Mouse (Mus musculus) neural tube, embryonic 12.5 days (tissue): ENCODE data around the gene Map6d1. TPM values are rescaled to one million over a fixed set of nuclear protein-coding genes. Genes with fewer than 3 reads are reported as not detected.
A peak's percentile ranks its signal among the peaks of the same experiment; 100 is the strongest.

Experiments used
- ATAC-seq: fragments of 200-750 bp; cut with Nextera tagmentation; 2 replicates; pipeline ENCODE4 v1.8.0; 2017; ENCODE audit warnings: low read depth, mild to moderate bottlenecking, moderate TSS enrichment, moderate library complexity; ENCODE audit not compliant: low FRiP score
- H3K27ac ChIP-seq: fragments of 300-500 bp; sonication (generic); 2 replicates; pipeline ENCODE4 v1.5.1; 2016
- H3K27me3 ChIP-seq: fragments of 300-500 bp; sonication (generic); replicated peaks from 2 replicates; pipeline ENCODE4 v1.6.1; 2016; ENCODE audit warnings: mild to moderate bottlenecking
- H3K36me3 ChIP-seq: fragments of 300-500 bp; sonication (generic); 2 replicates; pipeline ENCODE4 v1.6.1; 2016; ENCODE audit warnings: mild to moderate bottlenecking
- H3K4me1 ChIP-seq: fragments of 300-500 bp; sonication (generic); 2 replicates; pipeline ENCODE4 v1.6.1; 2016
- H3K4me2 ChIP-seq: fragments of 300-500 bp; sonication (generic); replicated peaks from 2 replicates; pipeline ENCODE4 v1.6.1; 2016; ENCODE audit warnings: mild to moderate bottlenecking
- H3K4me3 ChIP-seq: fragments of 300-500 bp; sonication (generic); 2 replicates; pipeline ENCODE4 v1.5.1; 2016
- H3K9ac ChIP-seq: fragments of 300-500 bp; sonication (generic); 2 replicates; pipeline ENCODE4 v1.6.1; 2016; ENCODE audit warnings: mild to moderate bottlenecking
- H3K9me3 ChIP-seq: fragments of 300-500 bp; sonication (generic); 2 replicates; pipeline ENCODE4 v1.6.1; 2016; ENCODE audit warnings: mild to moderate bottlenecking
- WGBS: fragments of 180-500 bp; shearing (Covaris S2); methylation state at CpG from one replicate; pipeline ENCODE4 v1.1.7; 2016; 5-methylcytosine and 5-hydroxymethylcytosine counted together
- polyA plus RNA-seq: library from polyadenylated mRNA; unstranded; fragments of >200 nt; fragmentation: Nextera tagmentation; extraction: Ambion mirVana; gene quantifications from 2 replicates; pipeline ENCODE4 v1.2.1, GENCODE M21; 2016

Gene Map6d1
- 1.5 TPM in 2 replicates for polyA plus RNA-seq

DNA sequence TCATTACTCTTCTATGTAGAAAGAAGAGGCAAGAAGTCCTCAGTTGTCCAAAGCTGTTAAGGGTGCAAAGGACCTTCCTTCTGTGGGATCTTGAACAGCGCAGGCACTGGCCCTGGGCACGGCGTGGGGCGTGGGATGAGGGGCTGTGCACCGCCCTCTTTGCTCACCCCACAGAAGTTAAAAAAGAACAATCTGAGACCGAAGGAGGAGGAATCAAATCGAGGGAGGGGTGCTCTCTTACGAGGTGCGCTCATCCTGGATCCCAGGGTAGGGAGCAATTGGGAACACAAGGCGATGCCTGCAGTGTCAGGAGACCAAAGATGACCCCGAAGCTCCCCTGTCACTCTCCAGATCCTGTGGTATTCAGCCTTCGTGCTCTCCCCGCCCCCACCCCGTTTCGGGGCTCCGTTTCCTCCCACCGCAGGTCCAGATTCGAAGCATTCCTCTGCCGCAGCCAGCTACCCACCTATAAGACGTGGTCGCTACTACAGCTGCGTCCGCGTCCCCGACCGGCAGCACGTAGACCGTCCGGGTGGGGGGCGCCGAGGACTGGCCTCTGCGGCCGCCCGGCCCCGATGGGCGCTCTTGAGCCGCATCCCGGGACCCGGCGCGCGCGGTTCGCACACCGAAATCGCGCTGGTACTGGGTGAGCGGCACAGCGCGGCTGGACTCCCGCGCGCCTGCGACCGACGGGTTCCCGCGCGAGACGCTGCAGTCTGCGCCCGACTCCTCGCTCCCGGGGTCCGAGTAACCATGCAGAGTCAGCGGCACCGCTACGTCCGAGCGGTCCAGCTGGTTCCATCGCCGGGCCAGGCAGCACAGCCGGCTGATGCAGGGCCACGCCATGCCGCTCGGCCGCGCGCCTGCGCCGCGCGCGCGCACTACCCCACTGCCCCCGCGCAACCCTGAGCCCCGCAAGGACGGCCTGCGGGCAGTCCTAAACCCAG, at the start of gene Map6d1:
Gene Map6d1 (minus strand): TSS at position 891 of the 947 bp plus-strand sequence.
- Histone ChIP-seq H3K27ac (no peak within 1 kb of the TSS), H3K9ac (peak within 1 kb of the TSS; percentile 73), H3K36me3 (no peaks in the 10 kb centered on the region), H3K27me3 (no peaks in the 10 kb centered on the region), H3K4me1 (peaks cover 4% of the 10 kb centered on the region), H3K9me3 (no peaks in the 10 kb centered on the region), H3K4me3 (peak within 1 kb of the TSS; percentile 64), H3K4me2 (peak within 1 kb of the TSS; percentile 88)
- peak; percentile 87 for ATAC-seq
- WGBS = 1% methylated on average over 90 of the region's 90 CpGs

DNA sequence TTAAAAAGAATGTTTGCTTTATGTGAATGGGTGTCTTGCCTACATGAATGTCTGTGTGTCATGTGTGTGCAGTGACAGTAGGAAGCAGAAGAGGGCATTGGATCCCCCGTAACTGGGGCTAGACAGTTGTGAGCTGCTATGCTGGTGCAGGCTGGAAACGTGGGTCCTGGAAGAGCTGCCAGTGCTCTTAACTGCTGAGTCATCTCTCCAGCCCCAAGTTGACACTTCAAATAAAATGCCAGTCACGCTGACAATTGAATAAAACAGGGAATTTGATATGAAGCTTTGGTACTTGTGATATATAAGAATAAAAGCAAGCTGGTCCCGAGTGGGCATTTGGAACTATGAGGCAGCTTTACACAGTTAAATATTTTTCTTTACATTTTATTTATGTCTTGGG, 39.1 kb upstream of the Map6d1 start:
- no peak overlapping the region for H3K27ac ChIP-seq
- WGBS = 89% methylated on average over 4 of the region's 4 CpGs
- no peak overlapping the region for H3K4me3 ChIP-seq
- no peak overlapping the region for H3K9ac ChIP-seq
- H3K36me3 ChIP-seq = peaks cover 69% of the 10 kb centered on the region
- H3K27me3 ChIP-seq = no peaks in the 10 kb centered on the region
- no peaks in the 10 kb centered on the region for H3K4me1 ChIP-seq
- H3K4me2 ChIP-seq = no peak overlapping the region
- ATAC-seq = no peak
- H3K9me3 ChIP-seq = no peaks in the 10 kb centered on the region

DNA sequence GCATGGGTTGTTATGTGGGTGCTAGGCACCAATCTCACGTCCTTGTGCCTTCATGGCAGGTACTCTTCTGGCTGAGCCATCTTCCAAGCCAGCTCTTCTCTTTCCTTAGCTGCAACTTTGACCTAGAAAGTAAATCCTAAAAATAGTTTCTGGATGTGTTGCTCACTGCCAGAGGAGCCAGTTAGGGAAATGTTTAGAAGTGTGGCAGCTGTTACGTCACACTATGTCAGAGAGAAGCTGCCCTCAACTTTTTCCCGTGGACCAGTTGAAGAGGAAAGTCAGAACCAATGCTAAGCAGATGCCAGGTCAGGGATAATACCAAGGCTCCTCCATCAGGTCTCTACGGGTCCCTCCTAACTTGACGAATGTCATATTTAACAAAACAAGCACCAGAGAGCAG, 38.2 kb upstream of the Map6d1 start:
- WGBS = 95% methylated on average over 5 of the region's 5 CpGs
- Histone ChIP-seq H3K27ac (no peak overlapping the region), H3K9ac (no peak overlapping the region), H3K9me3 (no peaks in the 10 kb centered on the region), H3K36me3 (peaks cover 60% of the 10 kb centered on the region), H3K4me3 (no peak overlapping the region), H3K27me3 (no peaks in the 10 kb centered on the region), H3K4me2 (no peak overlapping the region), H3K4me1 (no peaks in the 10 kb centered on the region)
- ATAC-seq = no peak

DNA sequence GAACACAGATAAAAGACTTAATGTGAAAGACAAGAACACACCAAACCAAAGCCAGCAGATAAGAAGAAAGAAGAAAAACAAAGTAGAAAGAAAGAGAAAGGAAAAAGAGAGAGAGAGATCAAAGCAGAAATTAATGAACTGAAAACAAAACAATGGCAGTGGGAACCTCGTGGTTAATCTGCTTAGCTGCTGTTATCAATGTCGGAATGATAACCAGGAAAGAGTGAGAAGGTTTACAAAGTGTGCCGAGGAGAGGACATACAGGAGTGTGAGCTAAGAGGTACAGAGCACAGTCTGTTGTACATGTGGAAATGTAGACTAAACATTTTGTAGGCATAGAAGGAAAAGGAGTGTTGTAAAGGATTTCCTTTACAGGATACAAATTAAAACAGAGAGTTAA, 31.8 kb upstream of the Map6d1 start:
- Histone ChIP-seq H3K9me3 (no peaks in the 10 kb centered on the region), H3K27me3 (no peaks in the 10 kb centered on the region), H3K9ac (no peak overlapping the region), H3K4me3 (no peak overlapping the region), H3K36me3 (peaks cover 3% of the 10 kb centered on the region), H3K4me1 (no peaks in the 10 kb centered on the region), H3K4me2 (no peak overlapping the region), H3K27ac (no peak overlapping the region)
- no peak for ATAC-seq
- WGBS = 61% methylated on average over 3 of the region's 3 CpGs

DNA sequence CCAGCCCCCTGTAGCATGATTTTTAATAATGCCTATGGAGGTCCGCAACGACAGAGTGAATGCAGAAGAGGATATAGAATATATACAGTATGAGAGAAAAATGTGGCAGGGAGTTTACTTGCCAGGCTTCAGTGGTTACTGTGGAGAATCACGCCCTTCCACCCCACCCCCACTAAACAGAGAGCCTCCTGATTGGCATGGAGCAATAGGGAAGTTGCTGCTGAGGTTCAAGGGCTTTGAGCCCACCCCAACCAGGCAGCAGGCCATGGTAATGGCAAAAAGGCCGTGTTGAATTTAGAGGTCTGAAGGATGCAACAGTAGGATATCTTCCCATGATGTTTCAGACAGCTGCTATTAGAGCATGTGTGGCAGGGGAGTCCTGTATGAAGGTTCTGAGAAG, 30.2 kb upstream of the Map6d1 start:
- Histone ChIP-seq H3K36me3 (no peaks in the 10 kb centered on the region), H3K9me3 (no peaks in the 10 kb centered on the region), H3K9ac (no peak overlapping the region), H3K27ac (no peak overlapping the region), H3K4me3 (no peak overlapping the region), H3K4me2 (no peak overlapping the region), H3K4me1 (no peaks in the 10 kb centered on the region), H3K27me3 (no peaks in the 10 kb centered on the region)
- 88% methylated on average over 4 of the region's 4 CpGs for WGBS
- no peak for ATAC-seq

DNA sequence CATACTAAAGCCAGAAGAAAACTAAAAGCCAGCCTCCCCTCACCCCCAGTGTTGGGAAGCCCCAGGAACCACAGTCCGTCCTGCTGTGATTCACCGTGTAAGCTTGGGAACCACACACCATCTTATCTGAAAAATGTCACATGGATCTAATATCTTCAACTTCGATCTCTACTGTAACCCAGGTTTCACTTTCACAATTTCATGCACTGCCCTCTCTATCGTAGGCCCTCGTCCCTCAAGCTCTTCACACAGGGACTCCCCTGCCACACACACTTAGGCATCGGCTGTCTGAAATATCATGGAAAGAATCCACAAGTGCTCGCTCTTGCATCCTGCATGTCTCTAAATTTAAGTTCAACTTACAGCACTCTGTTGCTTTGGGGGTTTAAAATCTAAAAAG, 23.9 kb upstream of the Map6d1 start:
- Histone ChIP-seq H3K36me3 (no peaks in the 10 kb centered on the region), H3K4me1 (no peaks in the 10 kb centered on the region), H3K9me3 (no peaks in the 10 kb centered on the region), H3K4me2 (no peak overlapping the region), H3K4me3 (no peak overlapping the region), H3K9ac (no peak overlapping the region), H3K27ac (no peak overlapping the region), H3K27me3 (no peaks in the 10 kb centered on the region)
- ATAC-seq = no peak
- 88% methylated on average over 7 of the region's 7 CpGs for WGBS

DNA sequence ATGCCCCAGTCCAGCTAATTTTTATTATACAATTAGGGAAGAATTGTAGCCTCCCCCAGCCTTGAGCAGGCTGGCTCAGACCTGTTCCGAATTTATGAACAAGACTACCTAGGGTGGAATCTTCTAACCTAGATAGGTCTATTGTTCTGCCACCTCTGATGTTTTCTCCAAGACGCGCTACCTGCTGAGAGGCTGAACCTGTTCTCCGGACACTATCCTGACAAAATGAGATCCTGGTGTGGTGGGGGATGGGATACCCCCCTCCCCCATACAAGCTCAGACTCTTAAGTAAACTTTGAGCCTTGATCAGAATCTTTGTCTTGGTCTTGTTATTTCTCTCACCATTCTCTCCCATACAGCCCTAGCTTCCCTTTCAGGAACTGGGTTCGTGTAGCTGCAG, 16.8 kb upstream of the Map6d1 start:
- H3K4me1 ChIP-seq = no peaks in the 10 kb centered on the region
- no peak overlapping the region for H3K27ac ChIP-seq
- H3K9me3 ChIP-seq = no peaks in the 10 kb centered on the region
- H3K36me3 ChIP-seq = no peaks in the 10 kb centered on the region
- WGBS = 87% methylated on average over 5 of the region's 5 CpGs
- ATAC-seq = no peak
- H3K4me2 ChIP-seq = no peak overlapping the region
- no peak overlapping the region for H3K9ac ChIP-seq
- H3K27me3 ChIP-seq = no peaks in the 10 kb centered on the region
- H3K4me3 ChIP-seq = no peak overlapping the region

DNA sequence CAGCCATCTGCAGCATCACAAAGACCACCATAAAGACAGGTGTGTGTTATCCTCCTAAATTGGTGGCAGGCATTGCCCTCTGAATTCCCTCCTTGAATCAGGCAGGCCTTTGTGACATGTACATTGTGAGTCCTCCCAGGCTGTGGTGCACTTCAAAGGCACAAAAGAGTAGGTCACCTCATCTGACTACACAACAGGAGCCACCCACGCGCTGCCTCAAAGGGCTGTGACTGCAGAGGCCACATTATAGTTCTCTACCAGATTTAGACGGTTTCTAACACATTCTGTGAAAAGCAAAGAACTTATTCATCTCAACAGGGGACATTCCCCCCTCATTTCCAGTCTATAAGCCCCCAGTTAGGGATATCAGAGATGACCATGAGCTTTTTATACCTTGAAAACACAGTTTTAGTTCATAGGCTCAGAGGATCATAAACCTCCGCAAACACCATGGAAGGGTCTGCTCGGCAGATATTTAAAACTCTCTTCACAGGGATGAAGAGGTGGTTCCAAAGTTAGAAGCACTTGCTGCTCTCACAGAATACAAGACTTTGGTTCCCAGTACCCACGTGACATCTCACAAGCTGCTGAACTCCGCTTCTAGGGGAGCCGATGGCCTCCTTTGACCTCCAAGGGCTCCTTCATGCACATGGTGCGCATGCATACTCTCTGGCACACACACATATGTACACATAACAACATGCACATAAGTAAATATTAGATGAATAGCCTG, 7.5 kb upstream of the Map6d1 start:
- Histone ChIP-seq H3K4me2 (no peak overlapping the region), H3K9me3 (no peaks in the 10 kb centered on the region), H3K9ac (no peak overlapping the region), H3K4me1 (no peaks in the 10 kb centered on the region), H3K27me3 (no peaks in the 10 kb centered on the region), H3K36me3 (no peaks in the 10 kb centered on the region), H3K4me3 (no peak overlapping the region), H3K27ac (no peak overlapping the region)
- no peak for ATAC-seq
- WGBS = 86% methylated on average over 9 of the region's 9 CpGs

DNA sequence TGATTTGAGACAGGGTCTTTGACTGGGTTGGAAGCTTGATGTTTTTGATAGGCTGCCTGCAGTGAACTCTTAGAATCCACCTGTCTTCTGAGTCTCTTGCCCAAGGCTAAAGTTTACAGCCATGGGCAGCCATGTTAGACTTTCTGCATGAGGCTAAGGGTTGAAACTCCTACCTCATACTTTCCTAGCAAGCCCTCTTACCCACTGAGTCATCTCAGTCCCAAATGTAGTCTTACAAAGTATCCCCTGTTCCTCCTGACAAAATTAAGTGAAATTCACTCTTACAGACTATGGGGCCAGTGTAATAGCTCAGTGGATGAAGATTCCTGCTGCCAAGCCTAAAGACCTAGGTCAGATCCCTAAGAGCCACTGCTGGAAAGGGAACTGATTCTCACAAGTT, 5.9 kb upstream of the Map6d1 start:
- no peaks in the 10 kb centered on the region for H3K4me1 ChIP-seq
- no peaks in the 10 kb centered on the region for H3K27me3 ChIP-seq
- H3K9me3 ChIP-seq = no peaks in the 10 kb centered on the region
- no peak overlapping the region for H3K27ac ChIP-seq
- no peak overlapping the region for H3K4me2 ChIP-seq
- H3K4me3 ChIP-seq = no peak overlapping the region
- H3K9ac ChIP-seq = no peak overlapping the region
- no peak for ATAC-seq
- H3K36me3 ChIP-seq = no peaks in the 10 kb centered on the region

DNA sequence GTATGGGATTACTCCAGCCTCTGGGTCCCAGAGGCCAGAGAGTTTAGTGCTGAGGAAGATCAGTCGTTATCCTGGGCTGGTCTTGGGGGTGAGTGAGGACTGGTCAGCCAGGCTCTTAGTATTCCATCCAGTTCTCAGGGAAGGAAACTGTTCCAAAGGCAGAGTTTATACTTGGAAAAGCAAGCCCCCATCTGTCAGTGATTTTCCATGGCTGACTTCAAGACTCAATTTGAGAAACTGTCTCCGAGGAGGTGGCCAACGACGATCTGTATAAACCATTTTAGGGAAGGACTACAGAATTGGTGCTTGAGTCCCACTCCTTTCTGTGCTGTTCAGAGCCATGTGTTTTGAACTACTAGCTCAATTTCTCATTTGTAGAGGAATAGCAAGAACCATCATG, 2.5 kb downstream of the Map6d1 start:
- no peaks in the 10 kb centered on the region for H3K27me3 ChIP-seq
- no peak overlapping the region for H3K9ac ChIP-seq
- no peak overlapping the region for H3K4me2 ChIP-seq
- H3K9me3 ChIP-seq = no peaks in the 10 kb centered on the region
- 90% methylated on average over 4 of the region's 4 CpGs for WGBS
- H3K27ac ChIP-seq = no peak overlapping the region
- H3K4me3 ChIP-seq = no peak overlapping the region
- ATAC-seq = no peak
- peaks cover 4% of the 10 kb centered on the region for H3K4me1 ChIP-seq
- H3K36me3 ChIP-seq = peaks cover 10% of the 10 kb centered on the region

DNA sequence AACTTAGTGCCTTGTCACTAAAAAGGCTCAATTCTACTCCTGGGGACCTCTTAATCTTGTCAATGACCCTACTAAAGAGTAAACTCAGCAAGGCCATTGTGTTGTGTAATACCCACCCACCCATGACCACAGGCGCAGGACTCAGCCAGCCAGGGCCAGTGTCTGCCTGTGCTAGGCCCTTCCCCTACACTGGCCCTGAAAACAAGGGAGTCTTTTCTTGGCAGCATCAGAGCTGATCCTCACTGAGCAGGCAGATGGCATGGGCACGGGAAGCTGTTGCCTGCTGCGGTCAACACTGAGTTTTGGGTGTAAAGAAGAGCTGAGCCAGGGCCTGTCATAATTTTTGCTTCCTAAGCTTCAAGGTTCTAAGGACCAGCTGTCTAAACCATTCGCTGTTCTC, 3.7 kb downstream of the Map6d1 start:
- H3K27me3 ChIP-seq = no peaks in the 10 kb centered on the region
- peaks cover 13% of the 10 kb centered on the region for H3K36me3 ChIP-seq
- no peak for ATAC-seq
- WGBS = 67% methylated on average over 4 of the region's 4 CpGs
- no peak overlapping the region for H3K4me3 ChIP-seq
- no peak overlapping the region for H3K9ac ChIP-seq
- no peak overlapping the region for H3K4me2 ChIP-seq
- peaks cover 4% of the 10 kb centered on the region for H3K4me1 ChIP-seq
- no peaks in the 10 kb centered on the region for H3K9me3 ChIP-seq
- no peak overlapping the region for H3K27ac ChIP-seq

DNA sequence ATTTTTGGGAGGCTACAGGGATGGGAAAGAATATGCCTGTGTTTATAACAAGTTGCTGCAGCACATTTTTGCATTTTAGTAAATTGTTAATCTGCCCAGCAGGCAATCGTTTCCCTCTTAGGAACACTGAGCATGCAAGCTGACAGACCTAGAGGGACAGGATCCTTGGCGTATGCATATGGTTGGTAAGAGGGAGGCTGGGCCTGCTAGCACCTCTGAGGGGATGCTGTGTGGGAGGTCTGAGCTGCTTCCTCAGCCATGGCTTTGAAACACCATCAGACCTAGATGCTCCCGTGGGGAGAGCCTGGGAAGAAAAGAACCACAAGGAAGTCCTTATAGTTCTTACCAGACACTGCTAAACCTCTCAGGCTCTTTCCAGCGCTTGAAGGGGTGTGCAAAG, 6.8 kb downstream of the Map6d1 start:
- no peaks in the 10 kb centered on the region for H3K27me3 ChIP-seq
- no peak overlapping the region for H3K27ac ChIP-seq
- no peaks in the 10 kb centered on the region for H3K9me3 ChIP-seq
- 69% methylated on average over 4 of the region's 4 CpGs for WGBS
- ATAC-seq = no peak
- H3K4me2 ChIP-seq = no peak overlapping the region
- H3K4me3 ChIP-seq = no peak overlapping the region
- peaks cover 39% of the 10 kb centered on the region for H3K36me3 ChIP-seq
- H3K9ac ChIP-seq = no peak overlapping the region
- H3K4me1 ChIP-seq = no peaks in the 10 kb centered on the region
